Mouse (Mus musculus) heart, postnatal 25 days (tissue): ENCODE results near the gene 9130019O22Rik. TPM values are rescaled to one million over a fixed set of nuclear protein-coding genes. Genes with fewer than 3 reads are reported as not detected.
"Not testable (repeated sequence)": the region's sequence is repeated elsewhere in the genome, so short reads cannot be mapped to it uniquely, and the experiment has no call there.

ENCODE experiments used
- DNase-seq: peaks from one replicate; pipeline ENCODE4 v3.0.0; 2022; ENCODE audit warnings: low spot score
- intact Hi-C: fragments of 180-260 bp; cut with DNase I; formaldehyde crosslinking; loops from one replicate; pipeline ENCODE4 v1.15.1; 2025
- total RNA-seq, 2 experiments: library from RNA; stranded (reverse); gene quantifications; 2 replicates each; pipeline ENCODE4 v1.2.3; 2021

Gene 9130019O22Rik
- total RNA-seq, 2 experiments from 2014 or later, result 2.2 to 2.3 TPM

DNA sequence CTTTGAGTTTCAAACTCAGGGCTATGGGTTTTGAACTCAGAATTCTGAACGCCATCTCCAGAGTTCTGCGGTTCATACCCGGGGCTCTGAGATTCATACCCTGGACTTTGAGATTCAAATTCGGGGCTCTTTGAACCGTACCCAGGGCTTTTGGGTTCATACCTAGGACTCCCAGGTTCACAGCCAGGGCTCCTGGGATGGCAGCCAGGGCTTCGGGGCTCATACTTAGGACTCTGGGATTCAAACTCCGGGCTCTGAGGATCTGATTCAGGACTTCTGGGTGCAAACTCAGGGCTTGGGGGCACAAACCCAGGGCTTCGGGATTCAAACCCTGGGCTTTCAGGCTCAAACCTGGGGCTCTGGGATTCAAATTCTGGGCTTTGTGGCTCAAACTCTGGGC lies 42.6 kb downstream of the 9130019O22Rik start:
- DNase-seq, result no peak
- intact Hi-C loops, result loop anchor here (5.0 kb wide), 1 partner anchor 82 kb away; the partner anchor contains the start of gene Dctpp1

DNA sequence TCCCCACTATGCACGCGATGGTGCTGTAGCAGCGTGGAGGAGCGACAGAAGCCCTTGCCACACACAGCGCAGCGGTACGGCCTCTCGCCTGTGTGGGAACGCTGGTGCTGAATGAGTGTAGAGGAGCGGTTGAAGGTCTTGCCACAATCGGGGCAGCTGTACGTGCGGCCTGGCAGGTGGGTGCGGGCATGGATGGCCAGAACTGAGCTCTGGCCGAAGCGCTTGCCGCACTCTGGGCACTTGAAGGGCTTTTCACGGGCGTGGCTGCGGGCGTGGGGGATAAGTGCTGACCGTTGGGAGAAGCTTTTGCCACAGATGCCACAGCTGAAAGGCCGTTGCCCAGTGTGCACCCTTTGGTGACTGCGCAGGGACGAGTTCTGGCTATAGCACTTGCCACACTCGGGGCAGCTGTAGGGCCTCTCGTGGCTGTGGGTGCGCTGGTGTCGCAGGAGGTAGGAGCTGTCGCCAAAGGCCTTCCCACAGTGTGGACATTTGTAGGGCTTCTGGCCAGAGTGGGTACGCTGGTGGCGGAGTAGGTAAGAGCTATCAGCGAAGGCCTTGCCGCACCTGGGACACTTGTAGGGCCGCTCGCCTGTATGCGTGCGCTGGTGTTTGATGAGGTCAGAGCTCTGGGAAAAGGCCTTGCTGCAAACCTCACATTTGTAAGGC lies 43.5 kb downstream of the 9130019O22Rik start:
- DNase-seq, result no peak
- intact Hi-C loops, result loop anchor here (5.0 kb wide), 1 partner anchor 81 kb away; the partner anchor contains the start of gene Dctpp1

DNA sequence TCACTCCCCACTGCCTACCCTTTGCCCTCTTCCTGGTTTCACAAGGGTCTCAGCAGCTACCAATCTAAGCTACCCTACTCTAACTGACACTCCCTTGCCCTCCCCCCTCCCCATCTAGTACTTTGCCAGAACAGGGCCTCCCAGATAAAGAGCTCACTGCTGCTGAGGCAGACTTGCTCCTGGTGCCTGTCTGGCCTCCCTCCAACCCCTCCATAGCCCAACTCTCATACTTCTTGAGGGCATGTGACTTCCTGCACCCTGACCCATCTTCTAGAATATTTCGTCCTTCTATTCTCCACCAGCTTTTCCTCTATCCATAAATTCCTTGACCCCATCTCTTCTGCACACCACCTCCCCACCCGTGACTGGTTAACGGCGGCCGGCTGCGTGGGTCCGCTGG lies 44.1 kb downstream of the 9130019O22Rik start:
- intact Hi-C loops, result loop anchor here (5.0 kb wide), 1 partner anchor 81 kb away; the partner anchor contains the start of gene Dctpp1
- no peak for DNase-seq

DNA sequence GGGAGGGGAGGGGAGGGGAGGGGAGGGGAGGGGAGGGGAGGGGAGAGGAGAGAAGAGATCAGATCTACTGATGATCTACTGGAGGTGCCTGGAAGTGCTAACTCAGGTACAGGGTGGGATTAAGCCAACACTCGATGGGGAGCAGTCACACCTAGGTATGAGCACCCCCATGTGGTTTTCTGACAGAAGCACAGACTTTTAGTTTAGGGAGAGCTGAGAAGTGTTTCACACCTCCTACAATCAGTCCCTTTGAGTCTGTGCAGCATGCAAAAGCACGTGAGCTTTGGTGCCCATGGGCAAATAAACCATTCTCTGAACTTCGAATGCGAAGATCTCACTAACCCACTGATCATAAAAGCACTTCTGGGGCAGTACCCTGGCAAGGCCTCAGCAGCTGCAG lies 44.6 kb downstream of the 9130019O22Rik start:
- intact Hi-C loops, result loop anchor here (5.0 kb wide), 1 partner anchor 80 kb away; the partner anchor contains the start of gene Dctpp1
- DNase-seq, result no peak

DNA sequence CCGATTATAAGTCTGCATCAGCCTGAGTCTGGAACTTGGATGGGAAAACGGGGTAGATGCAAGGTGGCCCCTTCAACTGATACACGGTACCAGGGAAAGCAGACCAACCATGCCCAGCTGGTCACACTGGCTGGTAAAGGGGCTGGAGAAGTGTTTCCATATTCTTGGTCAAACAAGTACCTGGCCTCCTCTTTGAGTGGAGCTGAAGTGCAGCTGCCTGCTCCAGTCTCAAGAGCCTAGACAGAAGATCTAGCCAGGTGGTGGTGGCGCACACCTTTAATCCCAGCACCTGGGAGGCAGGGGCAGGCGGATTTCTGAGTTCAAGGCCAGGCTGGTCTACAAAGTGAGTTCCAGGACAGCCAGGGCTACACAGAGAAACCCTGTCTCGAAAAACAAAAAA lies 45.1 kb downstream of the 9130019O22Rik start:
- intact Hi-C loops, result loop anchor here (5.0 kb wide), 1 partner anchor 80 kb away; the partner anchor contains the start of gene Dctpp1
- not testable (repeated sequence) for DNase-seq

DNA sequence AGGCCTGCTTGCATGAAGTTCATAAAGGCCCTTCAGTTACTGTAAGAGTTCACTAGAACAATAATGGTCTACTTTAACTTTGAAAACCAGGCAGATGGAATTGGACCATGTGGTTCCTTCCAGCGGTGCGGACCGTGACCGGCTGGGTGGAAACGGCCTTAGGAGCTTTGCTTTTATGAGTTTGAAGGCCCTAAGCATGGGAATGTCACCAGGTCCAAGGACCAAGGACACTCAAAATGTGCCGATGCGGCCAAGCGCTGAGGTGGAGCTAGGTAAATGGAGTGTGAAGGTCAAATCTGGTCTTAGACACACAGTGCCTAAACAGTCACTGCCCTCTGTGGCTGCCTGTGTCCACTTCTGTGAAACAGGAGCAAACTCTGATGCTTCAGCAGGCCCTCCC lies 45.6 kb downstream of the 9130019O22Rik start:
- intact Hi-C loops, result loop anchor here (5.0 kb wide), 1 partner anchor 79 kb away; the partner anchor contains the start of gene Dctpp1

DNA sequence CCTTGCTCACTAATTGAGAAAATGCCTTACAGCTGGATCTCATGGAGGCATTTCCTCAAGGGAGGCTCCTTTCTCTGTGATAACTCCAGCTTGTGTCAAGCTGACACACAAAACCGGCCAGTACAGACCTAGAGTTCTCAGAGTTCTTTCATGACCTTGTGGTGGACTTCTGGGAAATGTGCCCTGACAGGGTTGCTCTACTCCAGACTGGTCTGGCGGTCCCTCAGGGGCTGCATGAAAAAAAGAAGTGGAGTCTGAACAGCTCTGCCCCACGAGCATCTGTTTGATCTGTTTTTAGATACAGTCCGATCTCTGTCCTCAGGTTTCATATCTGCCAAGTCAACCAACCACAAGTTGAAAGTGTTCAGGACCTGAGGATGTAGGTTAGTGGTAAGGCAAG lies 49.3 kb downstream of the 9130019O22Rik start:
- intact Hi-C loops, result no loop called here
- DNase-seq, result no peak

More for the DNA sequence above, 45.6 kb downstream of the 9130019O22Rik start:
- DNase-seq, result no peak

DNA sequence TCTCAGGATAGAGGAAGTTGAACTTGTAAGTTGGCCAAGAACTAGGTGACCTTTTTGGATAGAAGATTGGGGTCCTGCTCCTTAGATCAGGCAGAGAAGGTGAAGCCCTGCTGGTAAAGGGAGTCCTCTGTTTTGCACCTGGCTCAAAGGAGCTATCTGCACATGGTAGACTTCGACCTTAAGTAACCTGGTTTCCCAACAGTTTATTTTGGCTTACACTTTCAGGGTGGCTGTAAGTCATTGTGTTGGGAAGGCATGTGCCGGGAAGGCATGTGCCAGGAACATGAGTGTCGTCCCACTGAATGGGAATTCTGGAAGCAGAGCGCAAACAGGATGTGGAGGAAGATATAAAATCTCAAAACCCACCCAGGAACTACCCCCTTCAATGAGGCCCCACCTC lies 51.4 kb downstream of the 9130019O22Rik start:
- no peak for DNase-seq
- intact Hi-C loops, result no loop called here

DNA sequence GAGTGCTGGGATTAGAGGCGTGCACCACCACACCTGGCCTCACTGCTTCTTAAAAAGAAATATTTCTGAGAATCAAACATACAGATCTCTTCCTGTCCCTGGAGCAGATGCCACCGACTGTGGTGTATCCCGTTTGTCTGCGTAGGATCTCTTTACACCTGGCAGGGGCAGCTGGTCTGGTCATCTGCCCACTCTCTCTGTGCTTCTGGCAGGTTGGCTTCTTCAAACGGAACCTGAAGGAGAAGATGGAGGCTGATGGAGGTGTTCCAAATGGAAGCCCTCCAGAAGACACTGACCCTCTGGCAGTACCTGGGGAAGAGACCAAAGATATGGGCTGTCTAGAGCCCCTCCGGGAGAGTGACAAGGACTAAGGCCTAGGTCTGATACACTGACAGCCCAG lies 53.7 kb downstream of the 9130019O22Rik start:
- no peak for DNase-seq
- intact Hi-C loops, result no loop called here

Other genes with a start within 250 kb of the 9130019O22Rik start
- under 1 TPM; 0.36 to 0.56 TPM for gene Spn, start 249.3 kb downstream of the 9130019O22Rik start, total RNA-seq
- 10 to 100 TPM; 35.6 to 38.1 TPM for gene Cd2bp2, start 191.1 kb downstream of the 9130019O22Rik start, total RNA-seq
- 10 to 100 TPM; 28.8 to 29.1 TPM for gene Tbc1d10b, start 178.7 kb downstream of the 9130019O22Rik start, total RNA-seq
- gene Mylpf, start 178.3 kb downstream of the 9130019O22Rik start, total RNA-seq, result 1 to 10 TPM in 1 of 2 experiments, under 1 TPM in 1; 0.99 to 2.9 TPM
- gene Zfp553, start 154.1 kb downstream of the 9130019O22Rik start, total RNA-seq, result 1 to 10 TPM; 6.0 to 7.1 TPM
- 1 to 10 TPM; 3.2 to 6.7 TPM for gene Sept1, start 154.0 kb downstream of the 9130019O22Rik start, total RNA-seq
- gene Zfp771, start 142.9 kb downstream of the 9130019O22Rik start, total RNA-seq, result 10 to 100 TPM; 17.1 to 20.9 TPM
- gene Dctpp1, start 126.5 kb downstream of the 9130019O22Rik start, total RNA-seq, result 10 to 100 TPM; 46.7 to 47.5 TPM
- 10 to 100 TPM; 27.8 to 30.0 TPM for gene Sephs2, start 113.1 kb downstream of the 9130019O22Rik start, total RNA-seq
- 1 to 10 TPM; 1.2 to 2.0 TPM for gene Itgal, start 90.9 kb downstream of the 9130019O22Rik start, total RNA-seq
- 10 to 100 TPM; 35.4 to 41.3 TPM for gene Zfp768, start 41.6 kb downstream of the 9130019O22Rik start, total RNA-seq
- 1 to 10 TPM; 3.4 to 4.7 TPM for gene Zfp747, start 11.1 kb downstream of the 9130019O22Rik start, total RNA-seq
- 1 to 10 TPM; 4.4 to 5.3 TPM for gene E430018J23Rik, start 6.5 kb upstream of the 9130019O22Rik start, total RNA-seq
- gene Zfp764, start 19.7 kb upstream of the 9130019O22Rik start, total RNA-seq, result 1 to 10 TPM; 2.7 to 2.8 TPM
- 1 to 10 TPM; 2.8 TPM for gene Zfp688, start 34.9 kb upstream of the 9130019O22Rik start, total RNA-seq
- 1 to 10 TPM; 1.7 to 1.9 TPM for gene Zfp689, start 62.0 kb upstream of the 9130019O22Rik start, total RNA-seq
- gene Prr14, start 72.4 kb upstream of the 9130019O22Rik start, total RNA-seq, result 10 to 100 TPM; 26.0 to 26.3 TPM
- 10 to 100 TPM; 32.9 to 34.0 TPM for gene Fbrs, start 92.0 kb upstream of the 9130019O22Rik start, total RNA-seq
- 10 to 100 TPM; 54.4 to 58.7 TPM for gene Srcap, start 124.8 kb upstream of the 9130019O22Rik start, total RNA-seq
- gene Gm42715, start 132.4 kb upstream of the 9130019O22Rik start, total RNA-seq, result 10 to 100 TPM in 1 of 2 experiments, 1 to 10 TPM in 1; 10.0 to 10.1 TPM
- not detected for gene Tmem265, start 174.2 kb upstream of the 9130019O22Rik start, total RNA-seq
- gene Phkg2, start 186.2 kb upstream of the 9130019O22Rik start, total RNA-seq, result 10 to 100 TPM; 15.6 to 18.9 TPM
- 10 to 100 TPM; 11.3 to 11.4 TPM for gene Ccdc189, start 201.4 kb upstream of the 9130019O22Rik start, total RNA-seq
- gene Rnf40, start 201.6 kb upstream of the 9130019O22Rik start, total RNA-seq, result 10 to 100 TPM; 37.8 to 44.8 TPM
- gene Zfp629, start 228.6 kb upstream of the 9130019O22Rik start, total RNA-seq, result 10 to 100 TPM; 22.2 to 25.5 TPM